Mouse (Mus musculus) right cerebral cortex, adult 18-20 months (tissue): ENCODE data around the gene Fdxr.

ENCODE experiments used
- DNase-seq: peaks from one replicate; pipeline ENCODE4 v3.0.0; 2022; ENCODE audit warnings: mixed read lengths

The Fdxr gene

DNA sequence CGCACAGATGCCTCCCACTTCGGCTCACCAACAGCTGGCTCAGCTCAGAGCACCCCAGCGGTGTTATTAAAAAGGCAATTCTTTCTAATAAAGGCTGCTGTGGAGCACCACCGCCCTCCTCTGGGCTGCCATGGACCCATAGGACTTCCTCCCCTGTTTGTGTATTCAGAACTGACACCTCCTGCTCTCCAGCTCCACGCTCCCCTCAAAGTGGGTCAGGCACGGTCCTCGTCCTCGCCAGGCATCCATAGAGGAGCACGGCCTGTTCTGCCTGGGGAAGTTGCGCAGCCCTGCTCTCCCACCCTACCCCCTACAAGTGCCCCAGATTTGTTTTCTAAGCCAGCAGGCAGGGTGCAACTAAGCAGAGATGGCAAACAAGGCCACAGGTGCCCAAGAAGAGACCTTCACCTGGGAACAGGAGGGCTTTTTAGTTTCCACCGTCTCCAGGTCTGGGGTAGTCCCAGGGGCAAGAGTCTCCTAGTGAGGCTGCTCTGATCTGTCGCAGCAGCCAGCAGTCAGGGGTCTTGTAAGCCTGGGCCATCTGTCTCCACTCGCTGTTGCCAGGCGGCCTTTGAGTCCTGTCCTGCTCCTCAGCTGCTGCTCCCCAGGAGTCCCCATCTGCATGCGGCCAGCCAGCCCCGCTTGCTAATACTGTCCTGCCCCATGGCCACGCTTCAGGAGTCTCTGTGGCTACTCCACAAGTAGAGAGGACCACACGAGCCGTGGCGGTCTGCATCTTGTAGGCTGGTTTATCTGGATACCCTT lies 43.1 kb downstream of the Fdxr start:
- DNase-seq = peak; percentile 57

DNA sequence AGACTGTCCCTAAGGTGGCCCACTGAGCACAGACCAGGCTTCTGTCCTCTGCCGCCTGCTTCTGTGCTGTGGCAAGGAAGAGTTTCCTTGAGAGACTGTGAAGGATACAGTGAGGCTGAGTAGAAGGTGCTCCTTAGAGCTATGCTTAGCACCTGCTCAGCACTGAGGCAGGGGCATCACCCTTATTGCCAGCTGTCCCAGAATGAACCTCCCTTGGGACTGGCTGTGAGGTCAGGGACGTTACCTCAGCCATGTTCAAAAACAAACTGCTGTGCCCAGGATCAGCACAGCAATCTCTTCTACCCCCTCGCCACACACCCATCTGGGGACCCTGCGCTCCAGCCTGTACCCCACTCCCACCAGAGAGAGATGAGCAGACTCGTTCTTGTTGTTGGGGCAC lies 44.0 kb downstream of the Fdxr start:
- no peak for DNase-seq

DNA sequence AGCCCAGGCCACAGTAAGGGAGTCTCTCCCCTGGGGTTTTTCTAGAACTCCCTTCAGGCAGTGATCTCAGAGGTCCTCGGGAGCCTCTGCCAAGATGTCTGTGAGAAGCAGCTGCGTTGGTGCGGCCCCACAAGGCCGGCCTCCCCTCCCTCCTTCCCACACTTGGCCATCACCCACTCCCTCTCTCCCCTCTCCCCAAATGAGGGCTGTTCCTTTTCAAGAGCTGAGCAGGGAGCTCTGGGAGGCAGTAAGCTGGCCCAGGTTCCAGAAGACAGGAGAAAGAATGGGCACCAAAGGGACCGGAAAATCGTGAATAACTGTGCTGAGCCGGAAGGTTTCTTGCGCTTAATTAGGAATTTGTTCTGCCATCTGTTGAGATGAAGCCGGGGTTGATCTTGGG lies 44.9 kb downstream of the Fdxr start:
- peak; percentile 39 for DNase-seq

DNA sequence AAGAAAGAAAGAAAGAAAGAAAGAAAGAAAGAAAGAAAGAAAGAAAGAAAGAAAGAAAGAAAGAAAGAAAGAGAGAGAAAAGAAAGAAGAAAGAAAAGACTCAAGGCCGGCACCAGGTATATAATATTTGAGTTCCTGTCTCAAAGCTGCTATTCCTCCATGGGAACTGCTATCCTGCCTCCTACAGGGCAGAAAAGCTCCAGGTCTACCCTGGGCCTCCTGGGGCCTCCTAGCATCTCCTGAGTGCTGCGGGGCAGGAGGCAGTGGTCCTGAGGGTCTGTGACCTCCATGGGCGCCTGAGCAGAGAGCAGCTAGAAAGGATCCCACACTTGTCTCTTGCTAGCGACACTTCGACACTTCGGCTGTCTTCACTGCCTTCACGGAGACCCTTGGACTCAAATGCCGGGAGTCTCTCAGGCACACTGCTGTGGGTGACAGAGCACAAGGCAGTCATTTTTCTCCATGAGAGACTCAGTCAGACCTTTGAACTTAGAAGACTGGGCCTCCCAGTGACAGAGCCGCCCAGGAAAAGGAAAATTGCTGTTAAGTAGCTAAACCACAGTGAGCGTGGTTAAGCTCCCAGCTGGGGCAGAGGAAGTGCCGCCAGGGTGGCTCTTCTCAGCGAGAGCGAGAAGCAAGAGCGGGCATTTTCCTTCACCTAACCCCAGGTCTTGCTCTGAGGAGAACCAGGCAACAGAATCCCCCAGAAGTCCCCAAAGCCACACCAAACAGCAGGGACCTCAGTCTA lies 45.5 kb downstream of the Fdxr start:
- DNase-seq = no peak

DNA sequence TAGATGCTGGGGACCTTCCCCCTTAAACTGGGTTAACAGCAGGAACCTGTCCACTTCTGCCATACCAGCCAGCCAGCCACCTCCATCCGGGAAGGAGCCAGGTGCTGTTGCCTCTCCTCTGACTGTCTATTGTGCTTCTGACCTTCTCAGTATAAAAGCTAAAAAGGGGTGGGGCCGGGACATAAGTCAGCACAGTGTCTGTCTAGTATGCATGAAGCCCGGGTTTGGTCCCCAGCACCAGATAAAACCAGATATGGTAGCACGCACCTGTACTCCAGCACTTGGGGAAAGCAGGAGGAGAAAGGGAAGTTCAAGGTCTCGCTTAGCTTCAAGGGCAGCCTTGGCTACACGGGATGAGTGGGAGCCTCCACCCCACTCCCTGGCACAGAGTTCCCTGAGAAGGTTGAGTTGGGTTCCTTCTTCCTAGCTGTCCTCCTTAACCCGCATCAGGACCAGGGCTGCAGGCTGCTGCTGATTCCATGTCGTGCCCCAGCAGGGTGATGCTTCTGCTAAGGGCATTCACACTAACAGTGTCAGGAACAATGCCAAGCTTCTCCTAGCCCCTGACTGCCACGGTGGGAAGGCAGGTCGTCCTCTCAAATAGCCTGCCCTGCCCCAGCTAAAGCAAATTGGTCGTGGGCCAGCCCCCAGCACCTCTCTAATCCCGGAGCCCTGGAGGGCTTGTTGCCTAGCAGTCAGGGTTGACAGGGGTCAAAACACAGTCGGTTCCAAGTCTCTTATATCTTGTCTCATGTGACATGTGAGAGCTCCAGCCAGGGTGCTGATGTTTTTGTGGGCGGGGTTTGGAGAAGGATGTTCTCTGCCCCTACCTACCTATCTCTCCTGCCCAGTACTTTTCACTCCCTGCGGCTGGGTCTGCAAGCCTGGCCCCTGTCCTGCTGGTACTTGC lies 47.6 kb downstream of the Fdxr start:
- DNase-seq = no peak

DNA sequence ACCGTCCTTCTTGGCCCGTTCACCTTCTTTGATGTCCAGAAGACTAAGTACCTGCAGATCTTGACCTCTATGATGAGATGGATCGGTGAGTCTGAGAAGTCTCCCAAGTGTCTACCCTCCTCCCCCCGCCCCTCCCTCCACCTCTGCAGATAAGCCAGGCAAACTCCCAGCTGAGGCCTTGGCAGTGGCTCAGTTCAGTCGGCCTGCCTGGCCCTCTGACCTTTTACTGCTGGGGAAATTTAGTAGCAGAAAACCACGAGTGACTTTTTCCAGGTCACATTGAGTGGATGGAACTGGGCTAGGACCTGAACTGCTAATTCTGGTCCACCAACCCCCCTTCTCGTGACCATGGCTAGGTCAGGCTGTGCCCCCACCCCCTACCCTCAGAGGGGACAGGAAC lies 48.4 kb downstream of the Fdxr start:
- DNase-seq = no peak

DNA sequence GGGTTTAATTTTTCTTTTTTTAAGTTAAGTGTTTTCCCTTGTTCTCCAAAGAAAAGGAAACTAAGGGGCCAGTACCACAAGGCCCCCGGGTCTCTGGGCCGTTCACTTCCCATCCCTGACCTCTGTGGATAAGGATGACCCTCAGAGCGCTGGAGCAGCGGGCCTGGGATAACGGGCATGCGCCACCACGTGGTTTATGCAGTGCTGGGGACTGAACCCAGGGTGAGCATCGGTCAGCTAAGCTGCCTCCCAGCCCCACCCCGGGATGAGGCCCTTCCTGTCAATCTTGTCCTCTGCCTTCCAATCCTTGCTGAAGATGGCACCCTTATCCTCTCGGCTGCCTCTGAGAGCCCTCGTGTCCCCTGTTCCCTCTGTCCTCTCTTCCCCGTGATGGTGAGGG lies 49.2 kb downstream of the Fdxr start:
- DNase-seq = no peak

DNA sequence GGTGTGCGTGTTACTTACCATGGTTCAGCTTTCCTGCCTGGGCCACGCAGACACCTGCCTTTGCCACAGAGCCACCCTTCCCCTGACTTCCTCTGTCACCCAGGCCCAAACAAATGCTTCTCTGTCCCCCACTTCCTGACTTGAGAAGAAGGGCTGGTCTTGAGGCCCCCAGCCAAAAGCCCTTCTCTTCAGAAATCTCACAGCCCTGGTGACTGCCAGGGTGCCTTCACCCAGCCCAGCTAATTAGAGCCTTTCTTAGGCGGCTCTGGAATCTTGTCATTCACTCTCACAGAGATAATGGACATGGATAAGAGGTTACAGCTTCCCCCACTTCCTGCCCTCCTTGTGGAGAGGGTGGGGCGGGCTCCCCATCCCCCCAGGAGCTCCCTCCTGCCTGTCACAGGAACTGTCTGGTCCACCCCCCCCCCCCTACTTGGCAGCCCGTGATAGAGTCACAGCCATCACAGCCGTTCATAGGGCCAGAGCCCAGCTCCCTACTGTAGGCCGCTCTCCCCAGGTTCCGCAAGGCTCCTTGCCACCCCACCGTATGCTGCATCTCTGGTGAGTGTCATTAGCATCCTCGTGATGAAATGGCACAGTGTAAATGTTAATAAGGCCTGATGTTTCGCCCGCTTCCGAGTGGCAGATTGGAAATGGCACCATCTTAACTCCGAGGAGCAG lies 49.9 kb downstream of the Fdxr start:
- DNase-seq = no peak

DNA sequence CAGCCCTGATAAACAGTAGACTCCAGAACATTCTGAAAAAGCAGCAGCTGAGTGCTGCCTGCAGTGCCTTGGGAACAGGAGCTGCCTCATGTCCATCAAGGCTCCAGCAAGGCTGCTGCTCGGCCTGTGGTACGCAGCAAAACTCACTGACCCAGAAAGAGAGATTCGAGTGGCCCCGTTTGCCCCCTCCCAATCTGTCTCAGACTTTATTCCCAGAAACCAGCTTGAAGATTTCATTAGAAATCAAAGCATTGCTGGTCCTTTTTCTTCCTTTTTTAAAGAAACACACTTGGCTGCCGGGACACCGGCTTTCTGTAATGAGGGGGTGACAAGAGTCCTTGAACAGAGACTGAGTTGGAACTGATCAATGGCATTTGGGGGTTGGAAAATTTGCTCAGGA lies 51.5 kb downstream of the Fdxr start:
- DNase-seq = peak; percentile 43

DNA sequence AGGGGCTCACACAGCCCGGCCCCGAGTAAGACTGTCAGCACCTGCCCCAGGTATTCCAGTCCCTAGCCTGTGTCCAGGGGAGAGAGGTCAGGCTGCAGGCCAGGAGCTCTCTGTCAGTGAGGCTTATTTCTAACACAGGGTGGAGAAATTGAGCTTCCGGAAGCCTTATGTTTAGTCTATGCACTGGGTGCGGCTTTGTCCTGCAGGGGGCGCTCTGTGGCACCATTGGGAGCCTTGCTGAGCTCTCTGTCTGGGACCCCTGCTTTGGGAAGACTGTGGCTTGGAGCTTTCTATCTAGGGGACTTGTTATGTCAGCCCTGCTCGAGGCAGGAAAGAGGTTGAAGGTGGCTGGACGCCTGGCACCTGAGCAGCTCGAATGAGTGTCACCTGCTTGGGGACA lies 52.0 kb downstream of the Fdxr start:
- DNase-seq = no peak

DNA sequence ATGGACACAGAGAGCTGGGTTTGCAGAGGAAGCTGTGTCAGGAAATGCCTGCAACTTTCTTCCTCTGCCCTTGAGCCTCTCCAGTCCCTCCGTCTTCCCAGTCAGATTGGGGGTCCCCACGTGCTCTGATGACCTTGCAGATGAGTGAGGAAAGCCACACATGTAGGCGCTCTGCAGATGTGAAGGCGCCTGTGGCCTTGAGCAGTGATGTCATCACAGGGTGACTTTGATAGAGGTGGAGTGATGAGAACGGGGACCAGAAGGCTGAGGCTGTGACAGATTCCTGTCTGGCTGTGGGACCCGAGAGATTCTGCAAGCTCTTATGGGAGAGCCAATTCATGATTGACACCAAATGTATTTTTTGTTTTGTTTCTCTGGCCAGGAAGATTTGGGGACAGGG lies 53.0 kb downstream of the Fdxr start:
- DNase-seq = no peak

DNA sequence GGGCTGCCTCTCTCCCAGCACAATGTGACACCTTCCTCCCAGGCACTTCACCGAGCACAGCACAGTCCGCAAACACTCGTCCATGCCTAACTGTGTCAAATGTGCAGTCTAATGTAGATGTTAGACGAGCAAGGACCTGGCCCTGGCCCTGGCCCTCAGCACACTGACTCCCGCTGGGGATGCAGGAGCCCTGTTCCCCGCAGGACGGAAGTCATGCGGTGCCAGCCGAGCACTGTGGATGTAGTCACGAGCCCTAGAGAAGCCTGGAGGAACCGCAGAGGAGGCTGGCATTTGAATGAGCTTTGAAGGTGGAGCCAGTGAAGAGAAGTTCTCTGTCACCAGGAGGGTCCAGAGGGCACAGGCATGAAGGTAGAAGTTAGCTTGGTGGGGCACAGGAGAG lies 53.4 kb downstream of the Fdxr start:
- DNase-seq = no peak

DNA sequence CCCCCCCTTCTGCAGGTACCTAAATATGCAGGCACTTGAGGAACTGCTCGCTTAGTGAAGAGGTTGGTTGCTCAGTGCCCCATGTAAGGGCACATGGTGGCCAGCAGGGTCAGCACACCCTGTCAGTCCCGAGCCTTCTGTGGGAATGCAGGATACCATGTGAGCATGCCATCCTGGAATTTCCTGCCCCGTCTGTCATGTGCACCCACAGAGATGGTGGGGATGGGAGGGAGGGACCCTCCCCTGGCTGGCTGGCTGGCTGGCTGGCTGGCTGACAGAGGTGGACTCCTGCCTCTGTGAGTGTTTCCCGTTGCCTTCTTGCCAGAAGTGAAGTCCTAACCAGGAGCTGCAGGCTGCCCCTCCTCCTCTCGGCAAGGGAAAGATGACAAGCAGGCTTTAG lies 54.3 kb downstream of the Fdxr start:
- no peak for DNase-seq

DNA sequence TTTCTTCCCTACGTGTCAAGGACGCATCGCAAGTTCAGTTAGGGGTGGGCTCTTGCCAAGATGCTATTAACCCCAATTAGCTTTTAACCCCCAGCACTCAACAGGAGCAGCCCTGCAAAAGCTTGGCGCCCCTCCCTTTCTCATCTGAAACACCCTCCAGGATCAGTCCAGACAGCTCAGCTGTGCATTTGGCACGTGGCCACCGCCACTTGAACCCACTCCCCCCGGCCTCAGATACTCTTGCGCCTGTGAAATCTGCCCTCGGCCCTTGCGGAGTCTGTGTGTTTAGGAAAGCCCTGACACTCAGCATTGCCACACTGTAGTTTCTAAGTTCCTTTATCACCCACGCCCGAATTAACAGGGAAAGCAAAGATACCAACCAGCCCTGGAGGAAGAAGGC lies 54.8 kb downstream of the Fdxr start:
- DNase-seq = no peak

DNA sequence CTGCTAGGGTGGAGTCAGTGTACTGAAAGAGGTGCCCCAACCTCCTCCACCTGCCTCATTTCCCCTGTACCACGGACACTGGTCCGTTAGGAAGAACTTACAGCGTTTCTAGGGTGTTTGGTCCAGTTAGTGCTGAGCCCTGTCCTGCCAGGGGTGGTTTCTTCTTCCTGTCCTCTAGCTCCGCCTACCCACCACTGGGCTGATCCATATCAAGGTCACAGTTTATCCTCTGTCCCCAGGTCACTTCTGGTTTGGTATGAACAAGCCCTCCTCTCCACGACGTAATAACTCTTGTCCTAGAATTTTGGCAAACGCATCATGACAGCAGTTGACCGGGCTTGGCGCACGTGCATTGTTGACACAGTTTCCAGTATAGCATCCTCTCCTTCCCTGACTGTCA lies 57.2 kb downstream of the Fdxr start:
- DNase-seq = no peak

DNA sequence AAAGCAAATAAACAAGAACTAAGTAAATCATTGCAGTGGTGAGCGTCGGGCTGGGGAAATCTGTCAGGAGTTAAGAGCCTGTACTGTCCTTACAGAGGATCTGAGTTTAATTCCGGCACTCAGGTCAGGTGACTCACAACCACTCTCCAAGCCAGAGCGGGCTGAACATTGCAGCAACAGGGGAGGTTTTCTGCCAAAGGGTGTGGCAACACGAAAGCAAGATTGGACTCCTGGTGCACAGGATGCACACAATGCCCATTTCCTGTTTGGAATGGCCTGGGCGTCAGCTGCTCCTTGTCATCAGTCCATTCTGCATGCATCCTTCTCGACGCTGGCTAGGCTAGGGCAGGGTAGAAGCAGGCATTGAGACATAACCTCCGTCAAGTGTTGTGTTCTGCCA lies 57.6 kb downstream of the Fdxr start:
- no peak for DNase-seq
